Mouse (Mus musculus): ENCODE measurements at regions not wholly inside any gene's neighbourhood (a gene's known extent, or its start where the extent isn't known, plus 50 kb on each side); places are given as distances from the start of the nearest gene placed in this dataset.

DNA sequence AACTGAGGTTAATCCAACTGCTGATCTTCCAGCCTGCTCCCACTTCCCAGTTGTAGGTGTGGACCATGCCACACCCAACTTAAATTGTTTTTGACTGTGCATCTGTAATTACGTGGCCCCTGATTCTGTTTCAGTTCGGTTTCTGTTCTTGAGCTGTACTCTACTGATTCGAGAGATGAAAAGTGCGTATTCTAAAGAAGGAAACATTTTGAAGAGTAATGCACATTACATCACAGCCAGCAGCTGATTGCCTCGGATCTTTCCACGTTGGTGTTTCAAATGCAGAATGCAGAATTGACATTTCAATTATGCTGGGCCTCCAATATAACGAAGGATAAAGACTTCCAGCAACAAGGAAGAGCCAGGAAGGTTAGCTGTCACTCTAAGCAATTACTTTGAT is 64.7 kb upstream of the Cnot2 start:
- H3K9me3 ChIP-seq, result no peaks in the 10 kb centered on the region
- H3K36me3 ChIP-seq, result no peaks in the 10 kb centered on the region
- H3K27me3 ChIP-seq, result no peaks in the 10 kb centered on the region
- H3K27ac ChIP-seq, result no peak overlapping the region
- H3K4me2 ChIP-seq, result no peak overlapping the region
- no peaks in the 10 kb centered on the region for H3K4me1 ChIP-seq
- no peak for ATAC-seq (ENCODE audit: borderline replicate concordance, extremely low read depth, low FRiP score, low TSS enrichment)
- no peak overlapping the region for H3K4me3 ChIP-seq
- WGBS, result 79% methylated on average over 7 of the region's 7 CpGs
- no peak overlapping the region for H3K9ac ChIP-seq

DNA sequence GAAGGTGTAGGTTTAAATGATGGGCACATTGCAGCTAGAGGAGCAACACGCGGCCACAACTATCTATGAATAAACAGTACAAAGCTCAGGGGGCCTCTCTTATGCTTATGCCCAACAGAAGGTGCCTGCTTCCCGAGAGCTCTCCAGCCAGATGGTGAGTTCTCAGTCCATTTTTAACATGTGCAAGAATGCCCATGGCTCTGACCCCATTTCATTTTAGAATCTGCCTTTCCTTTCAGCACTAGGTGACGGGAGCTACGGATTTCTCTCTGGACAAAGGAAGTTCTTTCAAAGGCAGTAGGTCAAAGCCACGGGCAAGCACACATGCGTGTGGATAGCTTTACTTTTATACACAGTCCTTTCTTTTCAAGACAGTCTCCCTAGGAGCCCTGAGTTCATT is 64.3 kb upstream of the Cnot2 start:
- WGBS, result 78% methylated on average over 7 of the region's 7 CpGs
- Histone ChIP-seq H3K36me3 (no peaks in the 10 kb centered on the region), H3K9me3 (no peaks in the 10 kb centered on the region), H3K27me3 (no peaks in the 10 kb centered on the region), H3K9ac (no peak overlapping the region), H3K4me2 (no peak overlapping the region), H3K4me1 (no peaks in the 10 kb centered on the region), H3K27ac (no peak overlapping the region), H3K4me3 (no peak overlapping the region)
- no peak for ATAC-seq (ENCODE audit: borderline replicate concordance, extremely low read depth, low FRiP score, low TSS enrichment)

DNA sequence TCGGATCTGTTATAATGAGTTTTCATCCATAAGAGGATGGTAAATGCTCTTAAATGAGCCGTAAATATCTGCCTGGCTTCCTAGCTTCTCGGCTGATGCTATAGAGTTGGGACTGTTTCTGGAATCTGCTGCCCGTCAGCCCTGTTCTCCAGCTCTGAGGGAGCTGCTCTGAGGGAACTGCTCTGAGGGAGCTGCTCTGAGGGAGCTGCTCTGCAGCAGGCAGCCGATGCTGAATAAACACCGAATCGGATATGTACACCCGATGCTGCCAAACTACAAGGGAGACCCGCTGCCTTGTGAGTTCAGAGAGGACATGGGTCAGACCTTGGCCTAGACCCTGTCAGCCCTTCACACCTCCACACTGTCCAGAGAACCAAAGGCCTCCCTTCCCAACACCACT is 63.8 kb upstream of the Cnot2 start:
- no peak overlapping the region for H3K9ac ChIP-seq
- WGBS, result 56% methylated on average over 9 of the region's 9 CpGs
- no peaks in the 10 kb centered on the region for H3K9me3 ChIP-seq
- no peak for ATAC-seq (ENCODE audit: borderline replicate concordance, extremely low read depth, low FRiP score, low TSS enrichment)
- no peak overlapping the region for H3K4me2 ChIP-seq
- H3K4me1 ChIP-seq, result no peaks in the 10 kb centered on the region
- H3K36me3 ChIP-seq, result no peaks in the 10 kb centered on the region
- H3K27me3 ChIP-seq, result no peaks in the 10 kb centered on the region
- no peak overlapping the region for H3K4me3 ChIP-seq
- no peak overlapping the region for H3K27ac ChIP-seq
